Mouse (Mus musculus) left cerebral cortex, adult 18-20 months (tissue): ENCODE results near the gene Slc13a2. TPM values are rescaled to one million over a fixed set of nuclear protein-coding genes. Genes with fewer than 3 reads are reported as not detected.
A peak's percentile ranks its signal among the peaks of the same experiment; 100 is the strongest.

Experiments used
- DNase-seq, 2 experiments: peaks; one replicate each; pipeline ENCODE4 v3.0.0; 2021 to 2022; ENCODE audit warnings: low spot score in 2 of 2, mixed read lengths in 1 of 2
- total RNA-seq, 2 experiments: library from RNA; stranded (reverse); gene quantifications; 2 replicates each; pipeline ENCODE4 v1.2.3; 2021

Gene Slc13a2
- total RNA-seq, 2 experiments from 2014 or later = not detected

DNA sequence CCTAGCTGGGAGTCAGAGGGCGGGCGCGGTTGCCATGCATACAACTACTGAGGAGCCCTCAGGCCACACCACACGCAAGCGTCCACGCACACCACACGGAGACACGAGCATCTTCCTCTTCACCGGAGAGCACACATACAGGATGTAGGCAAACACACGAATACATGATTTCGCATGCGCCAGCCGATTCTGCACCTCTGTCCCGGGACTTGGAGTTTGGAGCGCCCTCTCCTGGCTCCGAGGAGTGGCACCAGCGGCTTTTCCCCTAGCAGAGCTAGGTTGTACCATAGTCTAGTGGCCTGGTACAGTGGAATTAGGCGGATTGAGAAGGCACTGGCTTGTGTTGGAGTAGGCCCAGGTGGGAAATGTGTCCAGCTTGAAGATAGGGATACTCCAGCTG, 24.6 kb downstream of the Slc13a2 start:
- peak; percentile 28 to 51 for DNase-seq

DNA sequence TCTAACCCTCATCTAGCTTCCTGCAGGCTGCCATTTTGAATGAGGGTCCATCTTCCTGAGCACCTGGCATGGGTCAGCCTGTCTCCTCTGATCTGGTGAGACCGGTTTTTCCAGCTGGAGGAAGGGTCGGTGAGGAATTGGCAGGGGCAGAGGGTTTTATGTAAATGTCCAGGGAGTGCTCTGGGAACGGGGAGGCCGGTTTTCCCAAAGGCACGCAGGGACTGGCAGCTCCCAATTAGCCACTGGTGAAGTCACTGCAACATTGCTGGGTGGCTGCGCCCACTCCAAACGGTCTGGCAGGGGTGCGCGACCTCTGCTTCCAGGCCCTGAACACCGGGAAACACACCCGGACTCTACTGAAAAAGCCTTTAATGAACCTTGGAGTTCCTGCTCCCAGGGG, 25.1 kb downstream of the Slc13a2 start:
- no peak for DNase-seq

DNA sequence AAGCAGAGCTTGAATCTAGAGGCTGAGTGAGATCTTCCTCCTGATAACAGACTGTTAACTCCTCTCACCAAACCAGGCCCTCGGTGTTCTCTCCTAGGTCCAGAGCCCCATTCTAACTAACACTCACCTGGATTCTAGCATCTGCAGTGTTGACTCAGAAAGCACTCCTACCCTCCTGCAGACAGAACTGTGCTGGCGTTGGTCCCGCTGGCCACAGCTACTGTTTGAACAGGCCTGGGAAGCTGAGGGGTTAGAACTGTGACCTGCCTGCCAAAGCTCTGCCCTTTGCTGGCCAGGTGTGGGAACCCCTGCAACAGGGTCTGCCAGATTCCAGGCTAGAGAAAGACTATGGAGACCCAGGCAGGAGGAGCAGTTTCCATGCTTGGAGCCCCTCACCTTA, 29.3 kb downstream of the Slc13a2 start:
- no peak for DNase-seq

DNA sequence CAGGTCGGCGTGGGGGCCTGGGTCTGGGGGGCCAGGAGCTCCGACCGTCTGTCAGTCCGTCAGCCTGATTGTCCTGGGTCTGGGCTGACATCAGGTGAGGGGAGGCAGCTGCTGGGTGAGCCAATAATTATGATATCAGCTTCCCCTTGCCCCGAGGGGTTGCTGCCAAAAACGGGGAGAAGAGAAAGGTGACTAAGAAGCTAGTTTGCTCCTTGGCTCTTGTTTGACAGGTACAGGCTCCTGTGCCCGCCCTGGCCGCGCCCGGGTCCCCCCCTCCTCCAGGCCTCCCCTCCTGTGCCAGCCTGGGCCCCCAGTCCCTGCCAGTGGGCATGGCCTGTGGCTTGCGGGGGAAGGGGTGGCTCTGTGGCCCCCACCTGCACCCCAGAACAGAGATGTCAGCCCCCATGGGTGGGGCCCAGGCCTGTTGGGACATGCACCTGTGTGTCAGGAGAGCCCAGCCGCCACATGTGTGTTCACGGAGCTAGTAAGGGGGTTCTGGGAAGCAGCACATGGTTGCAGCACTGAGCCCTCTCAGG, 35.4 kb downstream of the Slc13a2 start, which contains the start of gene Foxn1:
Gene Foxn1, minus strand, starts transcription at position 51 of the 536 bp plus-strand sequence.
- no peak for DNase-seq

DNA sequence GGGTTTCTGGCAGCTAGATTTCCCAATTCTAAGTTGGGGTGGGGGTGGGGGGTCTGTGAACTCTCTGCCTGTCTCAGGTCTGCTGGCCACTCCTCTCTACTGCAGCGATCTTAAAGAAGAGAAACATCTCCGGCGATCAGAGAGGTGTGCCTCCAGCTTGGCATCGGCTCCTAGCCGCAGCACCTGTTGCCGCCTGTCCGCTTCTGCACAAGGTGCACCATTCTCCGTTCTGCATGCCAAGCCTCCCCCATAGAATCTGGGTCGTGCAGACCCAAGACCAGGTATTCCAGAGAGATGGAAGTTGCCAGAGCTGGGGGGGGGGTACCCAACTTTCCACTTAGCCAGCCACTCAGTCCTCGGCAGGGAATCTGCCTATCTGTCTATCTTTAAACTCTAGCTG, 36.2 kb downstream of the Slc13a2 start:
- no peak for DNase-seq

DNA sequence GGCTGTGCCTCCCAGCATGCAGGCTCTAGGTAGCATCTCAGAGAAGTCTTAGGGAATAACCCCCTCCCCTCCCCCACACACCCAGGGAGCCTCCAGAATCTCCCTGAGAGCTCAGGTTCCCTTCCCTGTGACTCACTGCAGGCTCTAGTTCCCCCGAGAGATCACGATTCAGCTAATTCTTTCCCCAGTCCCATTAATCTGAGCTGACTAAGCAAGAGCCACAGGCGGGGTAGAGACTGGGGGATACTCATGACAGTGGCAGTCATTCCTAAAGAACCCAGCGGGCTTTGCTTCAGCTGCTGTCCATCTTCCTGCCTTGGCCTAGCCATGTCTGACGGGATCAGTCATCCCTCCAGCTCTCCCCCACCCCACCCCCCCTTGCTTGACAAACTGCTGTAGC, 39.3 kb downstream of the Slc13a2 start:
- no peak for DNase-seq

DNA sequence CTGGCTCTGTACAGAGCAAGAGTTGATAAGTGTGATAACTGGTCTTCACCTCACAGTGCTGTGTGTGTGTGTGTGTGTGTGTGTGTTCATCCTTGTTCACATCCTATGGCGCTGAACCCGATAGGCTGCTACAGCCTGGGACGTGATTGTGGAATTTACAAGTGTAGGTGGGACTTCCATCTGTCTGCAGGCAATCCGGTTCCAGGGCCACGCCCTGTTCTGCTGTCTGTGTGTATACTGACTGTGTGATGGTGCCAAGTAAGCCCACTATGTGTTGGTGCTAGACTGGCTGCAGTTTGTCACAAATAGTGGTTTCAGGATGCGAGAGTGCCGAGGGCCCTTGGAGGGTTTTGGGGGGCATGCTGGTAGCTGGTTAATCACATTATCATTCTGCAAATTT, 39.7 kb downstream of the Slc13a2 start:
- DNase-seq = no peak

DNA sequence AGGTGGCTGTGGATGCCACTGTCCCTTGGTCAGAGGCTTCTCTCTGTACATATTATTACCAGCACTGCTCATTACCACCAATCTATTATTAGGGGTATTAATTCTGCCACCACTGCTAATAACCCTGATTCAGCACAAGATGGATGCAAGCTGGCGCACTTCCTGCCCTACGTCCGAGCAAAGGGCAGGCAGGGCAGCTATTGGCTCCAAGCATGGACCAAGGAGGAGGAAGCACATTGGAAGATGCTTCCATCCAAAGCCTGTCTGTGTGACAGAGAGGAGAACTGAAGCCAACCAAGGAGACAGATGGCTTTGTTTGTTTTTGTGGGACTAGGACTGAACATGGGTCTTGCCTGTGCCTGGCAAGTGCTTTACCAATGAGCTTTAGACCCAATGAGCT, 41.0 kb downstream of the Slc13a2 start:
- DNase-seq = no peak

DNA sequence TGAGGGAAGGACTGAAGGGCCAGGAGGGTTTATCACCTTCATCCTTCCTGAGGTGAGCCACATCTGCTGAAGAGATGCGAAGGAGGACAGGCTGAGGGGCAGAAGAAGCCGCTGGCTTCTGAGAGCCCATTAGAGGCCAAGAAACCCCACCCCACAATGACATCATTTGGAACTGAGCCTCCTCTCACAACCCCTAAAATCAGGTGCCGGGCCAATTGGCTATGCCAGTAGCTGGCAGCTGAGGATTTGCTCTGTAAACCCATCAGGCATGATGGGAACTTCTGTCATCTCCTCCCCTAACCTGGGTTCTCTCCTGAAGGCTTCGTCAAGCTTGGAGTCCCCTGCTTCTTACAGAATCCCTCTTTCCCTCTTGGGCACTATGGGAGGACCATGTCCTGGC, 41.7 kb downstream of the Slc13a2 start:
- no peak for DNase-seq

DNA sequence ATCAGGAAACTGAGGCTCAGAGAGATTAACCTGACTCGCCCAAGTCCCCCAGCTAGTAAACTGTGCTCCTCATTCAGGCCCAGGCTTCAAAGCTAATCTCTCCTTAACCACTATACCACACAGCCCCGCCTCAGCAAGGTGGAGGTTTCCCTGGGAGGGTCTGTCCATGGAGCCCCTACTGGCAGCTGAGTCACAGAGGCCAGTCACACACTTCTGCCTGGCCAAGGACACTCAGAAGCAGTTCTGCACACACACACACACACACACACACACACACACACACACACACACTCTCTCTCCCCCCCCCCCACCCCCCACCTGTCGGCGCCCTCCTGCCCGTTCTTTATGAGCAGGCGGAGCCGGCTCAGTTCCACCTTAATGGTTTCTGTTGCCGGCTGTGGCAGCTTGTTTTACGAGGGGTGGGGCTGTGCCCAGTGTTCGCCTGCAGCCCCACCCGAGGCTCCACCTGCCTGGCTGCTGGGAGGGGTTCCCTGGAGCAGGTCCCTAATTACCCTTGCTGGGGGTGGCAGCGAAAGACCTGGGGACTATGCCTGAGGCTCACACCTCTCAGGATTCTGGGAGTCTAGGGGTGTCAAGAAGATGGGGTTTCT, 44.4 kb downstream of the Slc13a2 start:
- no peak for DNase-seq

DNA sequence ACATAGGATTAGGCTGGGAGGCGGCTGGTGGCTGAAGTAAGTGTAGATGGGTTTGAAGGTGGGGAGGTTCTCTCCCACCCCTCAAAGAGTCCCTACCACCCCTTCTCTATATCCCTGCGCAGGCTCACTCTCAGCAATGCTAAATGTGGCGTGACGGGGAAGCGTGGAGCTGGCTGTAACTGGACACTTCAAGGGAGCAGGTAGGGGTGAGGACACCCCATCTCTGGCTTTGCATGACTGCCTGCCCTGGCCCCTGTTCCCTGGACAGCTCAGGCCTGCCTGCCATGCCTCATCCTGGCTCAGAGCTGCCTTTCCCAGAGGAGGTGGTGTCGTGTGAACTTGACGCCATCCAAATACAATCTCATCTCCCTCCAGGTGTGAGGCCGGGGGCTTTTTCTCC, 47.9 kb downstream of the Slc13a2 start:
- DNase-seq = no peak

DNA sequence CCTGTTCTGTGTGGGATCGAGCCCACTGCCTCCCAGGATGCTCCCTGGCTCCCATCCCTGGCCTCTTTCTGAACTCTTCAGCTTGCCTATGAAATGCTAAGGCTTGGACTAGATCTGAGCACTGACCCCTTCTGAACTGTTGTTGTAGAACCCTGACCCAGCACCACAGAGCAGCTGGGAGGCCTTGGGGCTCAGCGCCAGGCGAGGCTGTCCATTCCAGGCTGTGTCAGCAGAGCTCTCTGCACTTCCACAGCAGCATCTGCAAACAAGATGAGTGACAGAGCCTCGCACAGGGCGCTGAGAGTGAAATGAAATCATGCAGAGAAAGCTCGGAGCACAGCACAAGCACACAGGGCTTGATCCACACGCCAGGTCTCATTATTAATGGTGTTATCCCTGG, 49.4 kb downstream of the Slc13a2 start:
- DNase-seq = no peak

DNA sequence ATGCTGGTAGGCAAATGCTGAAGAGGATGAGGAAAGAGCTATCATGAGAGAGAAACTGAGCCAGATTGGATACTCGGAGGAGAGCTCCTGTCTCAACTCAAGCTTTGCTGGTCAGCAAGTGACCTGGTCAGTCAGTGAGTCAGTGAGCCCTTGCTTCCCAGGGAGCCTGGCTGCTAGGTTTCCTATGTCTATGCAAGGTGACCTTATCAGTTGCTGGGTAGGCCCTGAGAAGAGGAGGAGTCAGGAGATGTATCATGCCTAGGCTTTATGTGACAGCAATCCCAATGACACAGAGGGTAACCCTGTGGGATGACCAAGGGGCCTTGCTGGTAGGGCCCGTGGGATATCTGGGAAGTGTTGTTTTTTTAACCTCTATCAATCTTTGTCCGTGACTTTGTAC, 49.9 kb downstream of the Slc13a2 start:
- no peak for DNase-seq

DNA sequence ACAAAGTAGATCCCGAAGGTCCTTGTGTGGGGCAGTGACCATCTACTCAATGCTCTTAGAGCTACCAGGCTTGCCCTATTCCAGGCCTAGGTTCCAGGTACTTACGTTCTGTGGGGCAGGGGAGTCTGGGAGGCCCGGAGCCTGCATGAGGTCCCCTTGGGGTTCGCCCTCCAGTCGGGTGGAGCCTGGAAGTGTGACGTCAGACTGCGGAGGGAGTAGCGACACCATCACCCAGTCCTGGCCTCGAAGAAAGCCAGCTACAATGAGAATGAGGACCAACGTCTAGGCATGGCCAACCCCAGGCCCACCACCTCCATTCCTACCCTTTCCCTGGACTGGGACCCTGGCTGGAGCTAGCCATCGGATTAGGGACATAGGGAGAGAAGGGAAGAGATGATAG, 50.3 kb downstream of the Slc13a2 start:
- DNase-seq = no peak

DNA sequence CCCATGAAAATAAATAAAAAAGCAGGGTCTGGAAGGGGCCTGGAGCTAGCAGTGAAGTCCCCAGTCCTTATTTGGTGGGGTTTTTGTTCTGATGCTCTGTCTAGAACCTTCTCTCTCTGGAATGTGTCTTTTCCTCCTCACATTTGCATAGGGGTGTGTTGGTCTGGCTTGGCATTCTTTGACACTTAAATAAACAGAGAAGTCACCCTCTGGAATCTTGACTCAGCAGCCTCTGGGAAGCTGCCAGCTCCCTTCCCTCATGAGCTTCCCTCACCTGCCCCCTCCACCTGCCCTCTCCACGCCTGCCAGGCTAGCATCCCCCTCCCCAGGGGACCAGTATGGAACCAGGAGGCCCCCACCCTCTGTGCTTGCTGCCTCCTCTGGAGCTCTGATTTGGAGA, 51.6 kb downstream of the Slc13a2 start:
- DNase-seq = no peak

DNA sequence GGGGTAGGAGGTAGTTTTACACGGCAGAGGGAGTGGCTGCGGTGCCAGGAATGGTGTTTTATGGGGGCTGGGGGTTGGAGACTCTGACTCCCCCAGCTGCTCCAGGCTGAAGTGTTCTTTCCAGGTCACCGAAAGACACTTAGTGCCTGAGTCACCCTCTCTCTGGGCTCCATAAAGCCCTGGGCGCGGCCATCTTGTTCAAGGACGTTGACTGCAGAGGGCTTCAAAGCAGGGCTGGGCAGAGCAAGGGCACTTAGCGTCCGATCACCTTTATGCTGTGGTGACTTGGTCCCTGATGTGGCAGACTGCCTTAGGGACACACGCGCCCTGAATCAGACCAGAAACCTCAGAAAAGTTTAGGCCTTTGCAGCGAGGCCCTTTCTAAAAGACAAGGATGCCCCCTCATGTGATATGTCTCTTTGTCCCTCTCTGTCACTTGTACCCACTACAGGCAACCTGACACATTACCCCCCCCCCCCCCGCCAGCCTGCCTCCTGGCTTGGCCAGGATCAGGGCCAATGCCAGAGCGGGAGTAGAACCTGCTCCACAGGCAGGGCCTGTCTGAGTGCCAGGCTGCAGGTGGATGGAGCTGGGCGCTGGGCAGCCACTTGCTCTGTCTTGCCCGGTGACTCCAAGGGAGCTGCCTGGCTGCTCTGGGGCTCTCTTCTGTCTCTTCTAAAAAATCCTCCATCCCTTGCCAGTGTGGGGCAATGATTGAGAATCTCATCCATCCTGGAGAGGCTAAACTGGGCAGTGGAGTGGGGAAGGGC, 54.4 kb downstream of the Slc13a2 start:
- no peak for DNase-seq

DNA sequence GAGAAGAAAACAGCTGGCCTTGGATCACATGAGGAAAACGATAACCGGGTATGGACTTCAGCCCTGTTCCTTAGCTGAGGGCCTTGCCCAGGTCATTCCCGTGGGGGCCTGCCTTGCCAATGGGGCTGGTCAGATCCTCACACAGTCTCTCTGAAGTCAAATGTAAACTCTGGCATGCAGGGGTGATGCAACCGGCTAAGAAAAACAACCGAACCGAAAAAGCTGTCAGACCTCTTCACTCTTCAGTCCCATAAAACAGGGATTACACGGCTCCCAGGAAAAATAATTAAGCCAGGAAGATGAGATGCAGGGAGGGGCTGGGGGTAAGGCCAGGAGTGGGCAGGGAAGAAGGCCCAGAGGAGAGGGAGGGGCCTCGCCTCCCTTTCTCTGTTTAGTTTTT, 57.9 kb downstream of the Slc13a2 start:
- no peak for DNase-seq

DNA sequence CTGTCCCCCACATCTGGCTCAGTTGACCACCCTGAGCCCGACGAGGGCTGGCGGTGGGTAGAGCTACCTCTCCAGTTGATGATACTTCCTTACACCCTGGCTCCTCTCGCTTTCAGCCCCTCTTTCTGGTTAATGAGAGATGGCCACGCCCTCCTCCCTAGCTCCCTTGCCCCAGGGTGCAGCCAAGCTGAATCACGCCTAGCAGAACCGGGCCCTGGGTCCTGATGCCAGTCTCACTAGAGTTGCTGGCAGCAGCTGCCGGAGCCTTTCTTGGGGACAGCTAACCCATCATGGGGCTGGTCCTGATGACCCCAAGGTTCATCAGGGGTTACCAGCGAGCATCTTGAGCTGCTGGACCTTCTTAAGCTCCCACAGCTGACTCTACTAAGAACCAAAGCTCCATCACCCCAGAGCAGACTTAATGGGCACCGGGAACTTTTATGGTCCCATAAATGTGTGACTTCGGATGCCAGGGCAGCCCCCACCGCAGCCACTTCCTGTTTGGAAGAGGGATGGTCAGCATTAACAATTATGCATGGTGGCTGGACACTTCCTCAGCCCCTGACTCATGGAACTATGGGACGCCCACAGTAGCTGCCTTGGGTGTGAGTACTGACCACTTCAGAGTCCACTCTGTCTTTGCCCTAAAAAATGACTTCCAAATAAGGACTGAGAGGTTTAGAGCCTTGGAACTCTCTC, 58.6 kb downstream of the Slc13a2 start:
- DNase-seq = no peak

DNA sequence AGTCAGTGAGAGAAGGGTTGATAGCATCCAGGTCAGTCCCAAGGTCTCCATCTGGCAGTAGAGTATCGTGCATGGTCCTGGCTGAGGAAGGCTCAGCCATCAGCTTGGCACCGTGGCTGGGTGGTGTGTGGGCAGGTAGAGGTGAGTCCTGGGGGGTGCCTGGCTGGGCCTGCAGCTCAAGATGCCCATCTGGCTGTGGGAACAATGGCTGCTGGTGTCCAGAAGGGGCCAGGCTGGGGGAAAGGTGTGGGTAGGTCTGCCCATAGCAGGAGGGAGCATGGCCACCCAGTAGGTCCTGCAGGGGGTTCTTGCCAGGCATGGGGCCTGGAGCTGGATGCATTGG, 61.3 kb downstream of the Slc13a2 start:
- DNase-seq = no peak

DNA sequence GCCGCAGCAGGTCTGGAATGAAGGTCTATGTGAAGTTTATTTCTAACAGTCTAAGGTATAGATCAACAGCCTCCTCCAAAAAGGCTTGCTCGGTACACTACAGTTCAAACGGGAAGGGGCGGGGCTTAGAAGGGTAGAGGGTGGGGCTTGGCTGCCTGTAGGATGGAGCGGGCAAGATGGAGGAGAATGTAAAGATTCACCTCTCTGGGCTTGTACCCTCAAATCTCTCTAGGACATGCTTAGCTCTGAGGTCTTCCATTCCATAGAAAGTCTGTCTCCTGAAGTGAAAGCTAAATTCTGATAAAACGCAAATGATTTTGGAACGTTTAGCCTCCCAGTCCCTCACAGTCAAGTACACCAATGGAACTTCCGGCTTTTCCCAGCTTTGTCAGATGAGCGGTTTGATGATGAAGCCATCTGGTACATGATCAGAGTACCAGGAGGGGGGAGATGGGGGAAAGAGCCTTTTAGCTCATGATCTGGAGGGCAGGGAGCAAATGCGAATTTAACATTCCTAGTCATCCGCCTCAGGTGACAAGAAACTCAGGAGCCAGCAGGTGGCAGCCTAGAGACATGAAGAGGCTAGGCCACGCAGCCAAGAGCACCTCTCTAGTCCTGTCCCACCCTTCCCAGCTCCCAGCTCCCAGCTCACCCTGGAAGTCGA, 61.8 kb downstream of the Slc13a2 start:
- DNase-seq = peak; percentile 72 to 81

DNA sequence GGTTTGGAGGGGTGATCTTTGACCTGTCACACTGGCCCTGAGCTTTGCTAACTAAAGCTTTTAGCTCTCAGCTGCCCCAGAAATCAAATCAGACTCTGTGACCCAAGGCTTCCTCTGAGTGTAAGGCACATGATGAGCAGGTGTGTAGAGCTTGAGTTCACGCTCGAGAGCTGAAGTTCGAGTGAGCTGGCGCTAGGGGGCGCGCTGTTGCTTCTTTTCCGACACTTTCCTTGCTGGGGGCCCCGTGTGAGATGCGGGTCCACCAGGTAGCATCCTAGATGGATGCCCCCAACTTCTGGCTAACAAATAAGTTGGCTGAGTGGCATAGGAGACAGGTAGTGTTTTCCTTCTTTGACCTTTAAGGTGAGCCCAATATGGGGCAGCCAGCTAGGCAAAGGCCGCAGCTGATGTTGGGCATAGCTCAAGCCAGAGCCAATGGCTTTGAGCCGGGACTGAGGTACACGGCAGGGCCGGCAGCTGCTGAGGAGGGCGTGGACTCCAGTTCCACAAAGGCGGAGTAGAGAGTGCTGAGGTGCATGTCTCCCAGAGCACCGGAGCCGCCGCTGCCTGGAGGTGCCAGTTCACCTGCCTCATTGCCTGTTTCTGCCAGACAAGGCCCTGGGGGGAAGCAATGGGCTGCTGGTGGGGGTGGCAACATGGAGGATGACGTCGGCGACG, 63.5 kb downstream of the Slc13a2 start:
- DNase-seq = peak in 1 of 2 experiments; percentile 42
